Mouse (Mus musculus) naive thymus-derived CD4-positive, alpha-beta T cell, adult 2 months (primary cell): ENCODE data around the gene Zfp787.
"Not testable (repeated sequence)": the region's sequence is repeated elsewhere in the genome, so short reads cannot be mapped to it uniquely, and the experiment has no call there.

Experiments used
- DNase-seq: peaks from one replicate; pipeline ENCODE4 v3.0.0-alpha.2; 2011; ENCODE audit warnings: low read depth

Zfp787 gene

GRCm38 (mm10) chr7:6120104-6120503 lies 35.7 kb downstream of the Zfp787 start:
- not testable (repeated sequence) for DNase-seq

DNA sequence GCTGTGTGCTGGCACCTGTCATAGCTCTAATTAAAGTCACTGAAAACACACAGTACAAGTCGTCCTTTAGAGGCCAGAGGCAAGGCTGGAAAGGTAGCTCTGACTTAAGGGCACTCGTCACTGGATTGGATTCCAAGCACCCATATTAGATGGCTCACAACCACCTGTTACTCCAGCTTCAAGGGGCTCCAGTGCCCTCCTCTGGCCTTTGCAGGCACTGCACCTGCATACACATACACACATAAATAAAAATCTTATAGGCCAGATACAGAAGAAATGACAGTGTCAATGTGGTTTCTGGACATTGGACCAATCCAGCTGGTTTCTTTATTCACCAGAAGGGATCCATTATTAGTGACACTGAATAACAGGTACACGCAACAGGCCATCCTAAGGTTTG lies 36.3 kb downstream of the Zfp787 start:
- DNase-seq = no peak
